Mouse (Mus musculus) left cerebral cortex, adult 11 months (tissue): ENCODE data around the gene Sgms1.
"Not testable (repeated sequence)": the region's sequence is repeated elsewhere in the genome, so short reads cannot be mapped to it uniquely, and the experiment has no call there.

Experiments
- DNase-seq: peaks from one replicate; pipeline ENCODE4 v3.0.0; 2022; ENCODE audit warnings: low spot score

Gene Sgms1

GRCm38 (mm10) chr19:32087736-32088470 lies 301.6 kb downstream of the Sgms1 start:
- DNase-seq = no peak

- DNase-seq = not testable (repeated sequence)
These were observed 304.7 kb downstream of the Sgms1 start for GRCm38 (mm10) chr19:32084813-32085212.
